Mouse (Mus musculus): ENCODE measurements around the gene Prkd3. TPM values are rescaled to one million over a fixed set of nuclear protein-coding genes. Genes with fewer than 3 reads are reported as not detected.

Prkd3 gene
- polyA plus RNA-seq, 1 experiment from 2014 or later = 17.0 TPM

GRCm38 (mm10) chr17:78936466-78937228, 84.0 kb downstream of the Prkd3 start, which contains the start of the genes Cebpz and Ndufaf7:
Gene Cebpz, minus strand, starts transcription at chr17:78937066.
Gene Ndufaf7, plus strand, starts transcription at chr17:78937136.
- H3K9ac ChIP-seq (replicated peaks) = peak within 1 kb of the TSS; percentile 86
- H3K36me3 ChIP-seq (replicated peaks; ENCODE audit: insufficient read depth, low read length) = peaks cover 40% of the 10 kb centered on the region
- H3K9me3 ChIP-seq (ENCODE audit: low read length) = no peaks in the 10 kb centered on the region
- H3K27ac ChIP-seq (ENCODE audit: low read depth) = peak within 1 kb of the TSS; percentile 70
- peak; percentile 99 for ATAC-seq
- peak; percentile 99 for DNase-seq
- peak within 1 kb of the TSS; percentile 80 for H3K4me2 ChIP-seq (ENCODE audit: low read depth, low read length)
- WGBS (ENCODE audit: insufficient replicate concordance) = under 1% methylated on average over 45 of the region's 45 CpGs
- TF ChIP-seq EP300 (IDR thresholded peaks at IDR 0.05; ENCODE audit: low read depth) (no peak), CTCF (IDR thresholded peaks at IDR 0.05; ENCODE audit: low read depth) (no peak)
- H3K4me3 ChIP-seq (ENCODE audit: low read depth, low read length) = peak within 1 kb of the TSS; percentile 88
- peaks cover 14% of the 10 kb centered on the region for H3K4me1 ChIP-seq (ENCODE audit: insufficient read depth)
- no peaks in the 10 kb centered on the region for H3K27me3 ChIP-seq (ENCODE audit: insufficient read depth, low read length)

DNA sequence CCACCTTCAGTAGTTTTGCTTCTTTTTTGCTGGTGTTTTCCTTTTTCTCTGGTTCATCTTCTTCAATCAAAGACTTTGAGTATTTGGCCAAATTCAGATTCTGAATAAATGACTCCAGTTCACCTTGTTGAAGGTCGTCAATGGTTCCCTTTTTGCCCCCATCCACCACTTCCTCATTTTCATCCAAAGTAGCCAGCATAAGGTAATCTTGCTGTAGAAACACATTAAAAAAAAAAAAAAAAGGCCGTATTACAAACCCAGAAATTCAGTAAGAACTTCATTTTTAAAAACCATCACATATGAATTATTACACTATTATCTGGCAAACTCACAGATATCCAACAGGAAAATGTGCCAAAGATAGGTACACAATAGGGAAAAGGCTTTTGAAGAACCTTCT, 84.8 kb downstream of the Prkd3 start:
- Histone ChIP-seq H3K4me2 (ENCODE audit: low read depth, low read length) (peak overlapping the region; percentile 80), H3K27ac (ENCODE audit: low read depth) (peak overlapping the region; percentile 70; the same call in 1 of the 2 replicates), H3K9ac (replicated peaks) (peak overlapping the region; percentile 86), H3K4me1 (ENCODE audit: insufficient read depth) (peaks cover 14% of the 10 kb centered on the region), H3K36me3 (replicated peaks; ENCODE audit: insufficient read depth, low read length) (peaks cover 44% of the 10 kb centered on the region), H3K9me3 (ENCODE audit: low read length) (no peaks in the 10 kb centered on the region), H3K27me3 (ENCODE audit: insufficient read depth, low read length) (no peaks in the 10 kb centered on the region), H3K4me3 (ENCODE audit: low read depth, low read length) (peak overlapping the region; percentile 88)
- no peak for ATAC-seq
- TF ChIP-seq CTCF (IDR thresholded peaks at IDR 0.05; ENCODE audit: low read depth) (no peak), EP300 (IDR thresholded peaks at IDR 0.05; ENCODE audit: low read depth) (no peak)
- DNase-seq = no peak
- 32% methylated on average over 2 of the region's 2 CpGs for WGBS (ENCODE audit: insufficient replicate concordance)

DNA sequence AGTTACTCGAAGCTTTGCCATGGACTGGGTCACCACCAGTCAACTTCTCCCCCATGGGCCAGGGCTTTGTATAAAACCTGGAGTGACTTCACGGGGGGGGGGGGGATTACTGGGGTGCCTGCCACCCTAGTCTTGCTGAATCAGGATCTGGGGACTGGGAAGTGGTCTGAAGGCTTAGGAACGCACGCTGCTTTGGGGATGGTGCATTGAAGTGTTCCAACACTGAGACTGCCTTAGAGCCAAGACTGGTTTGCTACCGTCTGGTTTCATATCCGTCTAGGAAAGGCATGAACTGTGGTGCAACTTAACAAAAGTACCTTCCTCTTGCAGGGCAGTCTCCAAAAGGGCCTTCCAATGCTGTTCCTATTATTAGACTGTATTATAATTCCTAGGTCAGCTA, 102.9 kb downstream of the Prkd3 start:
- H3K9ac ChIP-seq (replicated peaks) = no peak overlapping the region
- peaks cover 18% of the 10 kb centered on the region for H3K4me1 ChIP-seq (ENCODE audit: insufficient read depth)
- no peaks in the 10 kb centered on the region for H3K9me3 ChIP-seq (ENCODE audit: low read length)
- ATAC-seq (no peak), DNase-seq (peak; percentile 14)
- H3K36me3 ChIP-seq (replicated peaks; ENCODE audit: insufficient read depth, low read length) = peaks cover 34% of the 10 kb centered on the region
- H3K4me2 ChIP-seq (ENCODE audit: low read depth, low read length) = peak overlapping the region; percentile 87
- peak overlapping the region; percentile 70; the same call in 1 of the 2 replicates for H3K4me3 ChIP-seq (ENCODE audit: low read depth, low read length)
- H3K27me3 ChIP-seq (ENCODE audit: insufficient read depth, low read length) = no peaks in the 10 kb centered on the region
- TF ChIP-seq CTCF (IDR thresholded peaks at IDR 0.05; ENCODE audit: low read depth) (no peak), EP300 (IDR thresholded peaks at IDR 0.05; ENCODE audit: low read depth) (no peak)
- WGBS (ENCODE audit: insufficient replicate concordance) = 53% methylated on average over 6 of the region's 6 CpGs
- no peak overlapping the region for H3K27ac ChIP-seq (ENCODE audit: low read depth)

DNA sequence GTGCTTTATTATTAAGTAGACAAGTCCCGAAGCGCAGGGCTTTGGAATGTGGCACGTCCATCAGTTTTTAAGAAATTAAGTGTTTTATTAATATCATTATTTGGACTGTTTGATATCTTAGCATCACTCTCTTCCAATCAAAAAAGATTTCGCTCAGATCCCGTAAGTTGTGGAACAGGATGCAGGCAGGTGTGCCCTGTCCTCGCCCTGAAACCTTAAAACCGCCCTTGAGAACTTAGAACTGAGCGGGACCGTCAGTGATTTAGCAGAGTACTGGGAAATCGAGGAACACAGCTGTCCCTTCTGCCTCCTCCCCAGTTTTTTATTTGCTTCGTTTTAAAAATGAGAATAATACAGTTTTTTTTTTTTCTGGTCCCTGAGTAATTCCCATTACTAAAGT, 103.7 kb downstream of the Prkd3 start:
- Histone ChIP-seq H3K4me3 (ENCODE audit: low read depth, low read length) (peak overlapping the region; percentile 70), H3K9ac (replicated peaks) (peak overlapping the region; percentile 80), H3K36me3 (replicated peaks; ENCODE audit: insufficient read depth, low read length) (peaks cover 27% of the 10 kb centered on the region), H3K4me2 (ENCODE audit: low read depth, low read length) (peak overlapping the region; percentile 87), H3K4me1 (ENCODE audit: insufficient read depth) (peaks cover 18% of the 10 kb centered on the region), H3K27me3 (ENCODE audit: insufficient read depth, low read length) (no peaks in the 10 kb centered on the region), H3K9me3 (ENCODE audit: low read length) (no peaks in the 10 kb centered on the region), H3K27ac (ENCODE audit: low read depth) (peak overlapping the region; percentile 87)
- ATAC-seq (no peak), DNase-seq (no peak)
- TF ChIP-seq EP300 (IDR thresholded peaks at IDR 0.05; ENCODE audit: low read depth) = no peak
- TF ChIP-seq CTCF (IDR thresholded peaks at IDR 0.05; ENCODE audit: low read depth) = no peak
- WGBS (ENCODE audit: insufficient replicate concordance) = 2% methylated on average over 11 of the region's 11 CpGs

- WGBS (ENCODE audit: insufficient replicate concordance) = under 1% methylated on average over 37 of the region's 37 CpGs
- DNase-seq (peak; percentile 96), ATAC-seq (peak; percentile 91)
- peak within 1 kb of the TSS; percentile 80 for H3K9ac ChIP-seq (replicated peaks)
- peaks cover 18% of the 10 kb centered on the region for H3K4me1 ChIP-seq (ENCODE audit: insufficient read depth)
- H3K27me3 ChIP-seq (ENCODE audit: insufficient read depth, low read length) = no peaks in the 10 kb centered on the region
- H3K36me3 ChIP-seq (replicated peaks; ENCODE audit: insufficient read depth, low read length) = peaks cover 22% of the 10 kb centered on the region
- H3K4me2 ChIP-seq (ENCODE audit: low read depth, low read length) = peak within 1 kb of the TSS; percentile 87
- peak within 1 kb of the TSS; percentile 70 for H3K4me3 ChIP-seq (ENCODE audit: low read depth, low read length)
- TF ChIP-seq EP300 (IDR thresholded peaks at IDR 0.05; ENCODE audit: low read depth) = no peak
- TF ChIP-seq CTCF (IDR thresholded peaks at IDR 0.05; ENCODE audit: low read depth) = no peak
- H3K9me3 ChIP-seq (ENCODE audit: low read length) = no peaks in the 10 kb centered on the region
- H3K27ac ChIP-seq (ENCODE audit: low read depth) = peak within 1 kb of the TSS; percentile 87
These were observed 104.2 kb downstream of the Prkd3 start, which contains the start of gene Cebpzos for GRCm38 (mm10) chr17:78916369-78916813. Gene Cebpzos, plus strand, starts transcription at chr17:78916500.

DNA sequence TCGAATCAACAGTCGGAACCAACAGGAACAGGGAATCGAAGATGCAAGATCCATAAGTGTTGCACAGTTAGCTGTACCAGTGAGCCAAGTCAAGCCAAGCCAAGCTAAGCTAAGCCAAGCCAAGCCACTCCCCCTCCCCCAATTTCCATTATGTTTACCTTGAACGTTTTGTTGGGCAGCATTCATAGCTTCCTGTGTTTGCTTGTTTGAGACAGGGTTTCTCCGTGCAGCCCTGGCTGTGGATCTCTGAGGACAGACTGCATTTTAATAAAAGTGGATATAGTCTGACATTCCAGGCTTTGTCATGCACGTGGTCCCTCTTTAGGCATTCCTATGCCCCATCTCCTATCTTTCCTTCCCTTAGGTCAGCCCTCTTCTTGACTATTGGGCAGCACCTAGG, 104.8 kb downstream of the Prkd3 start:
- no peak for ATAC-seq
- Histone ChIP-seq H3K36me3 (replicated peaks; ENCODE audit: insufficient read depth, low read length) (peaks cover 18% of the 10 kb centered on the region), H3K4me2 (ENCODE audit: low read depth, low read length) (peak overlapping the region; percentile 87), H3K9me3 (ENCODE audit: low read length) (no peaks in the 10 kb centered on the region), H3K27me3 (ENCODE audit: insufficient read depth, low read length) (no peaks in the 10 kb centered on the region), H3K4me1 (ENCODE audit: insufficient read depth) (peaks cover 18% of the 10 kb centered on the region), H3K4me3 (ENCODE audit: low read depth, low read length) (peak overlapping the region; percentile 70), H3K27ac (ENCODE audit: low read depth) (peak overlapping the region; percentile 87), H3K9ac (replicated peaks) (peak overlapping the region; percentile 80; the same call in 1 of the 2 replicates)
- DNase-seq = no peak
- 49% methylated on average over 6 of the region's 6 CpGs for WGBS (ENCODE audit: insufficient replicate concordance)
- TF ChIP-seq EP300 (IDR thresholded peaks at IDR 0.05; ENCODE audit: low read depth) = no peak
- TF ChIP-seq CTCF (IDR thresholded peaks at IDR 0.05; ENCODE audit: low read depth) = no peak

Data from liver, postnatal 0 days (tissue).